In the genomic region with DNA sequence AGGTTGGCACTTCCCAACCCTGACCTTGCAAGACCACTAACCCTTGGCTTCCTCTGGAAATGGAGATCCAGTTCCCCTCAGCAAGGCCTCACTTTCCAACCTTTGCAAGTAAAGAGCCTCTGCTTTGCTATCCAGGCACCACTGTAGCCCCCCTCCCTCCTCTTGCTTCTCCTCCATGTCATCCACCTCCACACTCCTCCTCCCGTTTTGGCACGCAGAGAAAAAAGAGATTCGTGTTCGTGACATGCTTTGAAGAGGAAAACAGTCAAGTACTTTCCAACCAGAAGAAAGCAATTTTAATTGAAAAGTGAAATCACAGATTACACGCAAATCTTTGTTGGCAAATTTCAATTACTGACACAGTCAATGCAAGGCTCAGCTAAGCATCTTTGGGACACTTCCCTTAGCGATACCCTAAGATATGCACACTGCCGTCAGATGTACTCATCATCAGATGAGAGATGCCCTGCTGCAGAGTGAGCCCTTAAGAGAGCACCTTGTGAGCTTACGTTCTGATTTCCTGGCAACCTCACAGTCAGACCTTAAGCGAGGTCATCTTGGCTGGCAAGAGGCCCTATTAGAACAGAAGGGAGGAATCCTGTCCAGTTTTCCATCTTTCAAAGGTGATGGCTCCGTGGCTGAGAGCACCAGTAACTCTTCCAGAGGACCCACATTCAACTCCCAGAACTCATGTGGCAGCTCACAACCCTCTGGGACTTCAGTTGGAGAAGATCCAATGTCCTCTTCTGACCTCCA, we compare ENCODE assay signal across 26 mouse cellular contexts.
DNase-seq lines count a peak whose midpoint lies in the region; ATAC-seq lines count a peak whose summit lies in the region.
"Had no signal": no experiment of that assay in that cellular context is flagged by ENCODE, and none has a peak within 500 bp of the region (broad histone marks: within the 10 kb centered on the region; RNA-seq: fewer than 3 reads in every experiment).

No protein-coding gene starts in this region.

- H3K4me1 ChIP-seq in midbrain, embryonic 13.5 days (replicated peaks) = peaks cover 9% of the 10 kb centered on the region
- H3K4me1 ChIP-seq: liver, embryonic 13.5 days had no signal

- 84% methylated on average over 10 of the region's 10 CpGs for WGBS in midbrain, embryonic 13.5 days

- no peak overlapping the region for H3K4me2 ChIP-seq in midbrain, embryonic 13.5 days (replicated peaks)
- H3K4me2 ChIP-seq: hindbrain, embryonic 12.5 days; liver, embryonic 13.5 days; neural tube, embryonic 13.5 days had no signal

- H3K36me3 ChIP-seq in midbrain, embryonic 13.5 days = no peaks in the 10 kb centered on the region
- H3K36me3 ChIP-seq: hindbrain, embryonic 12.5 days; liver, embryonic 13.5 days; midbrain, embryonic 10.5 days; neural tube, embryonic 13.5 days had no signal

- H3K27ac ChIP-seq in midbrain, embryonic 13.5 days = no peak overlapping the region
- H3K27ac ChIP-seq: hindbrain, embryonic 12.5 days; liver, embryonic 13.5 days; midbrain, embryonic 10.5 days; neural tube, embryonic 13.5 days had no signal

- peak; percentile 57 for ATAC-seq in cerebellum, adult (ENCODE audit: insufficient number of reproducible peaks, low FRiP score, low TSS enrichment)
- ATAC-seq in midbrain, embryonic 13.5 days = no peak
- ATAC-seq: forebrain, embryonic 16.5 days; intestine, postnatal 0 days; Patski had no signal

- no peak overlapping the region for H3K9ac ChIP-seq in midbrain, embryonic 13.5 days (replicated peaks)
- H3K9ac ChIP-seq: hindbrain, embryonic 12.5 days; liver, embryonic 13.5 days; neural tube, embryonic 13.5 days had no signal

- no peak overlapping the region for H3K4me3 ChIP-seq in midbrain, embryonic 13.5 days (replicated peaks)
- H3K4me3 ChIP-seq: erythroblast, embryonic 14.5 days; hindbrain, embryonic 12.5 days; liver, embryonic 13.5 days; midbrain, embryonic 10.5 days; neural tube, embryonic 13.5 days had no signal

- DNase-seq in cerebellum, postnatal 4 days (ENCODE audit: low spot score in 2 of 2) = no peak
- DNase-seq in brain, adult 2 months (ENCODE audit: low read depth, low spot score) = peak; percentile 89
- DNase-seq in cerebellum, adult 18-20 months = peak; percentile 75 to 80
- peak; percentile 81 to 82 for DNase-seq in cerebellum, postnatal 10 days
- DNase-seq in embryo, embryonic 10.5 days (ENCODE audit: low spot score) = no peak
- no peak for DNase-seq in lung, adult 18-20 months
- DNase-seq: gastrocnemius, postnatal 10 days; heart, postnatal 36 days; kidney, adult 9 months; kidney, postnatal 10 days; layer of hippocampus, postnatal 36 days; left cerebral cortex, postnatal 4 days; liver, embryonic 13.5 days; lung, adult 2 months; lung, postnatal 10 days; retina, postnatal 1 day; thymus, postnatal 4 days had no signal

- no peaks in the 10 kb centered on the region for H3K27me3 ChIP-seq in midbrain, embryonic 13.5 days

- no peaks in the 10 kb centered on the region for H3K9me3 ChIP-seq in midbrain, embryonic 13.5 days
- H3K9me3 ChIP-seq: hindbrain, embryonic 12.5 days; liver, embryonic 13.5 days; midbrain, embryonic 10.5 days; neural tube, embryonic 13.5 days had no signal

Comparison
In these comparisons a context has a peak if more than half of its experiments do, and no peak if none do; other contexts are left out.
1. DNase-seq: peak in brain, adult 2 months (single experiment), cerebellum, adult 18-20 months (2 of 2) and cerebellum, postnatal 10 days (2 of 2); none in cerebellum, postnatal 4 days (0 of 2), embryo, embryonic 10.5 days (single experiment) and lung, adult 18-20 months (0 of 2).